Comparison of ENCODE assay signal across 8 mouse cellular contexts in genomic region chr3:134235491-134236413, GRCm38 (mm10). TPM values are rescaled to one million over a fixed set of nuclear protein-coding genes. Genes with fewer than 3 reads are reported as not detected.
DNase-seq lines count a peak whose midpoint lies in the region; ATAC-seq and TF ChIP-seq lines count a peak whose summit lies in the region.

No protein-coding gene starts in this region.

- no peaks in the 10 kb centered on the region for H3K9me3 ChIP-seq in hindbrain, postnatal 0 days (ENCODE audit: low read length)

- no peaks in the 10 kb centered on the region for H3K4me1 ChIP-seq in hindbrain, postnatal 0 days (ENCODE audit: insufficient read depth, low read length)

- TF ChIP-seq CTCF in hindbrain, postnatal 0 days (IDR thresholded peaks at IDR 0.05; ENCODE audit: low read depth): no peak

- intact Hi-C loops in gastrocnemius, postnatal 14 days (cut with DNase I; ENCODE audit: low total_unique reads): no loop called here

- H3K9ac ChIP-seq in hindbrain, postnatal 0 days (replicated peaks; ENCODE audit: low read length): peak overlapping the region; percentile 48

- H3K27me3 ChIP-seq in hindbrain, postnatal 0 days (ENCODE audit: insufficient read depth, low read length): no peaks in the 10 kb centered on the region

- H3K27ac ChIP-seq in hindbrain, postnatal 0 days: peak overlapping the region; percentile 81

- peak; percentile 24 for ATAC-seq in common myeloid progenitor, adult 5-6 weeks (replicated peaks; ENCODE audit: low read depth, poor library complexity, severe bottlenecking)
- ATAC-seq in hindbrain, postnatal 0 days: peak; percentile 83

- H3K36me3 ChIP-seq in hindbrain, postnatal 0 days (ENCODE audit: insufficient read depth, low read length): no peaks in the 10 kb centered on the region

- WGBS in hindbrain, postnatal 0 days: under 1% methylated on average over 48 of the region's 55 CpGs

- peak overlapping the region; percentile 77 for H3K4me3 ChIP-seq in hindbrain, postnatal 0 days (ENCODE audit: low read length)

- peak; percentile 66 for DNase-seq in adrenal gland, adult 8-10 months
- DNase-seq in gastrocnemius, postnatal 14 days: peak; percentile 48
- peak; percentile 90 for DNase-seq in hindbrain, postnatal 0 days (ENCODE audit: low spot score)
- peak; percentile 37 to 55 for DNase-seq in left cerebral cortex, adult 8-10 months (ENCODE audit: low spot score in 2 of 2)
- peak; percentile 60 to 84 for DNase-seq in lung, postnatal 4 days
- DNase-seq in right cerebral cortex, adult 2 months (ENCODE audit: low spot score in 2 of 2): peak; percentile 54 to 56
- DNase-seq in spleen, postnatal 36 days (ENCODE audit: low spot score in 2 of 2): no peak

- peak overlapping the region; percentile 70 for H3K4me2 ChIP-seq in hindbrain, postnatal 0 days (ENCODE audit: low read depth, low read length)

RNA-seq across cellular contexts. Expression of gene Cxxc4, which starts 0.5 kb away (rescaled TPM):
- 1 to 10 TPM; 4.8 to 9.0 (median 7.5) TPM for total RNA-seq in adrenal gland, adult 8-10 months (2022)
- total RNA-seq in common myeloid progenitor, adult 5-6 weeks (2017): not detected in 2 replicates
- under 1 TPM; 0.66 to 0.75 TPM for total RNA-seq in gastrocnemius, postnatal 14 days (2021)
- total RNA-seq in hindbrain, postnatal 0 days (2014; rRNA removed): 21.0 and 28.9 TPM in 2 replicates
- 19.5 and 23.2 TPM in 2 replicates for polyA plus RNA-seq in hindbrain, postnatal 0 days (2015; fragmentation: Nextera tagmentation; extraction: Ambion mirVana)
- 10 to 100 TPM; 20.2 to 22.0 (median 21.6) TPM for total RNA-seq in left cerebral cortex, adult 8-10 months (2022)

Comparison
In these comparisons a context has a peak if more than half of its experiments do, and no peak if none do; other contexts are left out.
1. DNase-seq: peak in adrenal gland, adult 8-10 months (single experiment), gastrocnemius, postnatal 14 days (single experiment), hindbrain, postnatal 0 days (single experiment), left cerebral cortex, adult 8-10 months (2 of 2), lung, postnatal 4 days (2 of 2) and right cerebral cortex, adult 2 months (2 of 2); none in spleen, postnatal 36 days (0 of 2).